In the genomic region with DNA sequence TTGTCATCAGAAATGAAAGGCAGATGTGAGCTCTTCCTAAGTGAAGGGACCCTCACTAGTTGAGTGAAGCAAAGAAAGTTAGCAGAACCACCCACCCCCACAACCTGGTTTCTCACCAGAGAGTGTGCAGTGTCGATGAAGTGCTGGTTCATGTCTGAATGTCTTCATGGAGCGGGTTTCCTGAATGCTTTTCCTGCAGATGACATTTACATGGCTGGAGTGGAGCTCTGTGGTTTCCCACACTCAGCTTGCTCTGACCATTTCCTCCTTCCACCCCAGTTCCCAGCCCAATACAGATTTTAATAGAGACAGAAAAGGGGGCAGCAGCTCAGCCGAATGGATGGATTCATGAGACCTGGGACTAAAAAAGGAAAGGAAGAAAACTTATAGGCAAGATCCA, we compare ENCODE assay signal across 31 mouse cellular contexts.
"Had no signal": no experiment of that assay in that cellular context is flagged by ENCODE, and none has a peak within 500 bp of the region (broad histone marks: within the 10 kb centered on the region; RNA-seq: fewer than 3 reads in every experiment).

No protein-coding gene starts in this region.

- H3K4me2 ChIP-seq: heart, embryonic 11.5 days; heart, embryonic 13.5 days; heart, embryonic 15.5 days; hindbrain, embryonic 12.5 days; hindbrain, embryonic 14.5 days; kidney, embryonic 15.5 days; limb, embryonic 12.5 days; liver, embryonic 11.5 days; liver, embryonic 13.5 days; liver, embryonic 15.5 days had no signal

- H3K9ac ChIP-seq: heart, embryonic 13.5 days; heart, embryonic 15.5 days; hindbrain, embryonic 12.5 days; hindbrain, embryonic 14.5 days; kidney, embryonic 15.5 days; limb, embryonic 12.5 days; liver, embryonic 13.5 days; liver, embryonic 15.5 days had no signal

- ATAC-seq: hindbrain, embryonic 16.5 days; inflammation-experienced regulatory T-cells, adult 6 months; intestine, embryonic 16.5 days had no signal

- H3K27me3 ChIP-seq: heart, embryonic 13.5 days; heart, embryonic 15.5 days; hindbrain, embryonic 12.5 days; kidney, embryonic 15.5 days; limb, embryonic 12.5 days; liver, embryonic 13.5 days; liver, embryonic 15.5 days had no signal

- H3K4me3 ChIP-seq: gastrocnemius, adult 2 months; heart, adult 2 months; heart, embryonic 13.5 days; heart, embryonic 15.5 days; hindbrain, embryonic 10.5 days; hindbrain, embryonic 12.5 days; kidney, embryonic 15.5 days; limb, embryonic 10.5 days; limb, embryonic 12.5 days; liver, embryonic 13.5 days; liver, embryonic 15.5 days had no signal

- H3K4me1 ChIP-seq: heart, embryonic 13.5 days; heart, embryonic 15.5 days; hindbrain, embryonic 10.5 days; hindbrain, embryonic 12.5 days; kidney, embryonic 15.5 days; limb, embryonic 10.5 days; limb, embryonic 12.5 days; liver, embryonic 13.5 days; liver, embryonic 15.5 days had no signal

- DNase-seq: gastrocnemius, adult 2 months; gastrocnemius, postnatal 10 days; gastrocnemius, postnatal 25 days; heart, adult 11 months; heart, adult 2 months; heart, postnatal 14 days; heart, postnatal 36 days; kidney, adult 11 months; kidney, adult 2 months; kidney, adult 9 months; kidney, postnatal 14 days; kidney, postnatal 36 days; layer of hippocampus, adult 9-11 months; layer of hippocampus, postnatal 36 days; liver; liver, embryonic 13.5 days had no signal

- H3K9me3 ChIP-seq: heart, embryonic 13.5 days; heart, embryonic 15.5 days; hindbrain, embryonic 12.5 days; kidney, embryonic 15.5 days; limb, embryonic 10.5 days; liver, embryonic 13.5 days; liver, embryonic 15.5 days had no signal

- H3K36me3 ChIP-seq: liver, embryonic 13.5 days; liver, embryonic 15.5 days had no signal

- H3K27ac ChIP-seq: gastrocnemius, adult 2 months; heart, adult 2 months; heart, embryonic 13.5 days; heart, embryonic 15.5 days; hindbrain, embryonic 10.5 days; hindbrain, embryonic 12.5 days; hindbrain, embryonic 14.5 days; kidney, embryonic 15.5 days; kidney, postnatal 0 days; limb, embryonic 10.5 days; limb, embryonic 12.5 days; liver, embryonic 13.5 days; liver, embryonic 15.5 days had no signal
